Mouse (Mus musculus) forebrain, embryonic 10.5 days (tissue): ENCODE results near the gene Ccdc162. TPM values are rescaled to one million over a fixed set of nuclear protein-coding genes. Genes with fewer than 3 reads are reported as not detected.
A peak's percentile ranks its signal among the peaks of the same experiment; 100 is the strongest.
"Not testable (repeated sequence)": the region's sequence is repeated elsewhere in the genome, so short reads cannot be mapped to it uniquely, and the experiment has no call there.

Experiments
- DNase-seq: peaks from one replicate; pipeline ENCODE4 v3.0.0-alpha.2; 2017; ENCODE audit warnings: low spot score; ENCODE audit errors: extremely low spot score
- H3K27ac ChIP-seq: fragments of 300-500 bp; sonication (generic); 2 replicates; pipeline ENCODE4 v1.5.1; 2016; ENCODE audit warnings: mild to moderate bottlenecking
- H3K27me3 ChIP-seq: fragments of 300-500 bp; sonication (generic); 2 replicates; pipeline ENCODE4 v1.6.1; 2016; ENCODE audit warnings: mild to moderate bottlenecking; ENCODE audit not compliant: poor library complexity, severe bottlenecking
- H3K36me3 ChIP-seq: fragments of 300-500 bp; sonication (generic); replicated peaks from 2 replicates; pipeline ENCODE4 v1.6.1; 2016; ENCODE audit warnings: mild to moderate bottlenecking, moderate library complexity
- H3K4me1 ChIP-seq: fragments of 300-500 bp; sonication (generic); 2 replicates; pipeline ENCODE4 v1.6.1; 2016
- H3K4me3 ChIP-seq: fragments of 300-500 bp; sonication (generic); 2 replicates; pipeline ENCODE4 v1.5.1; 2016; ENCODE audit warnings: mild to moderate bottlenecking, moderate library complexity
- H3K9me3 ChIP-seq: fragments of 300-500 bp; sonication (generic); 2 replicates; pipeline ENCODE4 v1.6.1; 2016; ENCODE audit warnings: mild to moderate bottlenecking, moderate library complexity
- WGBS: fragments of 180-500 bp; shearing (Covaris S2); methylation state at CpG from one replicate; pipeline ENCODE4 v1.1.7; 2016; 5-methylcytosine and 5-hydroxymethylcytosine counted together
- microRNA-seq: library from miRNA; unstranded; fragments of <30 nt; microRNA quantifications from one replicate; pipeline ENCODE4, GENCODE M21; 2017
- polyA plus RNA-seq: library from polyadenylated mRNA; unstranded; fragments of >200 nt; fragmentation: Nextera tagmentation; extraction: Ambion mirVana; gene quantifications from 2 replicates; pipeline ENCODE4 v1.2.1, GENCODE M21; 2016

Ccdc162 gene
- polyA plus RNA-seq, 1 experiment from 2014 or later = 0.68 TPM

DNA sequence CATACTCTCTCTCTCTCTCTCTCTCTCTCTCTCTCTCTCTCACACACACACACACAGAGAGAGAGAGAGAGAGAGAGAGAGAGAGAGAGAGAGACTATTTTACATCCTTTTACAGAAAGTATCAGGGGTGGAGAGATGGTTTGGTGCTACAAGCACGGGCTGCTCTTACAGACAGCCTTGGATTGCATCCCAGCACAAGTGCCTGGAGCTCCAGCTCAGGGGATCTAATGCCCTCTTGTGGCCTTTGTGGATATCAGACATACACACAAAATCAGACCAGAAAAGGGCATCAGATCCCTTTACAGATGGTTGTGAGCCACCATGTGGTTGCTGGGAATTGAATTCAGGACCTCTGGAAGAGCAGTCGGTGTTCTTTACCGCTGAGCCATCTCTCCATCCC, 211.0 kb downstream of the Ccdc162 start:
- not testable (repeated sequence) for H3K36me3 ChIP-seq, H3K4me3 ChIP-seq, H3K27ac ChIP-seq, H3K27me3 ChIP-seq, H3K9me3 ChIP-seq, H3K4me1 ChIP-seq
- DNase-seq = peak; percentile 56
- 3% methylated on average over 3 of the region's 3 CpGs for WGBS

DNA sequence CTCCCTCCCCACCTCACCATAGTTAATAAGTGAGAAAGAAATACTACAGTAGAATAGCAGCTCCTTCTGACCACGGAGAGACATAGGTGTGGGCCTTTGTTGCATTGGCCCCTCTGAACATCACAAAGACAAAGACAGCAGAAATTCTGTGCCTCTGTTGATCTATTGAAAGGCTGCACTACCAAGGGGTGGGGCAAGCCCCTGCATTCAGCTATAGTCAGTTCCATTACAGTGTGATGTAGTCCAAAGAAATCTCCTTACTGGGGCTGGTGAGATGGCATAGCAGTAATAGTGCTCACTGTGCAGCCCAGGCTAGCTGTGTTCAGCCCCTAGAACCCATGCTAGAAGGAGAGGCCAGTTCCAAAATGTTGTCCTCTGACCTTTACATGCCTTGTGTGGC, 211.4 kb downstream of the Ccdc162 start:
- Histone ChIP-seq H3K4me1 (no peaks in the 10 kb centered on the region), H3K27me3 (no peaks in the 10 kb centered on the region), H3K4me3 (no peak overlapping the region), H3K9me3 (no peaks in the 10 kb centered on the region), H3K36me3 (no peaks in the 10 kb centered on the region), H3K27ac (no peak overlapping the region)
- no peak for DNase-seq
- WGBS = 100% methylated on average over 1 of the region's 1 CpGs

DNA sequence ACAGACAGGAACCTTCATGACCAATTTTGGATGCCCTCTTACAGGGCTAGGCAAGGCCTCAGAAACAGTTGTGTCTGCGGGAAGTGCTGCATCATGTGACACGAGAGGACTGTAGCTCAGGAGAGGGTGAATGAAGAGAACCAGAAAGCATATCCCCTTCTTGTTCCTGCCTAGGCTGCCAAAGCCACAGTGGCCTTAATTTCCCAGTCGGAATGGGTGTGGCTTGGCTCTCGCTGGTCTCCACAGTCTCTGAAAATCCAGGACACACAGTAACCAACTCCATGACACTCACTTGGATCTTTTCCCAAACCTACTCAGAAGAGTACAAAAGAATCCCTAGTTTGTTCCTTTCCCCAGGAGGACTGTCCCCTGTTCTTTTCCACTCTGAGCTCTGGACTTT, 215.5 kb downstream of the Ccdc162 start:
- Histone ChIP-seq H3K36me3 (no peaks in the 10 kb centered on the region), H3K27ac (no peak overlapping the region), H3K4me3 (no peak overlapping the region), H3K27me3 (no peaks in the 10 kb centered on the region), H3K4me1 (no peaks in the 10 kb centered on the region), H3K9me3 (no peaks in the 10 kb centered on the region)
- no peak for DNase-seq
- WGBS = 69% methylated on average over 4 of the region's 4 CpGs

DNA sequence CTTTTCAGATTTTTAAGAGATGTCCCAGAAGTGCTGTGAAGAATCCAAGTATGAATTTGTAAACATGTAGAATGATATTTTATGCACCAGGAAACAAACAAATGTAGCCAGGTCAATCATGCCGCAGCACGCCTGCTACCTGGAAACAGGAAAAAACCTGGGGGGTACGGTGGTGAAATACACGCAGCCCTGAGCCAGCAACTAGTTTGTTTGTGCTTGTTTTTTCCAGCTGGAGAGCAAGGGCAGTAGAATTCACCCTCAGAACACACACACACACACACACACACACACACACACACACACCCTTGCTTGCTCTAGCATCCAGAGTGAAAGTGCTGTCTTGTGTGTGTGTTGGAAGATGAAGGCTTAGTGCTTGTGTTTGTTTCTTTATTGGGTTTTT, 225.3 kb downstream of the Ccdc162 start:
- Histone ChIP-seq H3K4me1 (peaks cover 46% of the 10 kb centered on the region), H3K4me3 (peak overlapping the region; percentile 73), H3K9me3 (no peaks in the 10 kb centered on the region), H3K27me3 (no peaks in the 10 kb centered on the region), H3K27ac (no peak overlapping the region), H3K36me3 (peaks cover 28% of the 10 kb centered on the region)
- no peak for DNase-seq
- 68% methylated on average over 4 of the region's 4 CpGs for WGBS

DNA sequence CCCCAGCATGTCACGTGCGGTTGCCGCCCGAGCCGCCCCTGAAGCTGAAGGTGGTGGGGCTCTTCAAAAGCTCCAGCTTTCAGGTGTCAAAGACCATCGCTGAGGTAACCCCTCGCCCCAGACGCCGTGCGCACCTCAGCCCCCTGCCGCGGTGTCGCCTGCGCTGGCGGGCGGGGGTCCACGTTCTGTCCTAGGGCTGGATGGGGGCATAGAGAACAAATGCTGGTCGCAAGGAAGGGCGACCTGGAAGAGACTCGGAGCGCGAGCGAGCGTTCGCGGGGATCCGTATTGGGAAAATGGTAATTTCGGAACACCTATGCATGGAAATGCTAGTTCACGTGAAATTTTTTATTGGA, 225.9 kb downstream of the Ccdc162 start:
- no peak for DNase-seq
- Histone ChIP-seq H3K4me3 (peak overlapping the region; percentile 73), H3K36me3 (peaks cover 34% of the 10 kb centered on the region), H3K4me1 (peaks cover 46% of the 10 kb centered on the region), H3K27me3 (no peaks in the 10 kb centered on the region), H3K27ac (peak overlapping the region; percentile 92), H3K9me3 (no peaks in the 10 kb centered on the region)
- under 1% methylated on average over 29 of the region's 29 CpGs for WGBS

DNA sequence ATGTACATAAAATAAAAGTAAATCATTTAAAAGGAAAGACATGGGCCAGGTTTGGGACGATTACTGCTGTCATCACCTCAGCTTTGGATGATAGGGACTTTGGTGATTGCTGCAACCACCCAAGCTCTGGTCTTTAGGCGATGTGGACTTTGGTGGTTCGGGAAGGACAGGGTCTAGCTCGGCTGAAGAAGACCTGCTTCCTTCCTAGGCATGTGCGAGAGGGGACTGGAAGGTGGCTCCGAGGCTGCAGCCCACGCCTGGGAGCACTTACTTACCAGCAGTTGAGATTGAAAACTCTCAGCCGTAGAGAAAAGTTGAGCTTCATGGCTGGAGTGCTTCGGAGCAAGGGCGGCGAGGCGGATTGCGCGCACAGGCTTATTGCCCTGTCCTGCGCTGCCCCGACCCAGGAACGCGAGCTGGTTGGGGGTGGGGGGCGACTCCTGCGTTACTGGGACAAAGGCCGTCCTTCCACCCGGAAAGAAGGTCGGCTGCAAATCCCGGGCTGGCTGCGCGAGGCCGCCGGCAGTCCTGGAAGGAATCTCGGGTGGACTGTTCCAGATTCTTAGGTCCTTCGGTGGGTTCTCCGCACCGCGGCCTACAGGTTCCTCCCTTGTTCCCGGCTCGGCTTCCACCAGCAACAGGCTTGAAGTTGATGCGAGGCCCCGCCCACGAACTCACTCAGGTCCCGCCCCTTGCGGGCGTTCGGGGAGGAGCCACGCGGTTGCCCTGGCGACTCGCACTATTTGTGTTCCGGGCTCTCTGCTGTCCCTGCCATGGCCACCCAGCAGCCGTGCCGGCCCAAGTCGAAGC, 226.5 kb downstream of the Ccdc162 start, which contains the start of the genes Smpd2 and Ppil6:
TSS of gene Smpd2 (minus strand) at position 662 of the 810 bp plus-strand sequence.
TSS of gene Ppil6 (plus strand) at position 732 of the 810 bp plus-strand sequence.
- peaks cover 46% of the 10 kb centered on the region for H3K4me1 ChIP-seq
- peak; percentile 98 for DNase-seq
- peak within 1 kb of the TSS; percentile 92 for H3K27ac ChIP-seq
- H3K27me3 ChIP-seq = no peaks in the 10 kb centered on the region
- H3K4me3 ChIP-seq = peak within 1 kb of the TSS; percentile 73
- H3K36me3 ChIP-seq = peaks cover 40% of the 10 kb centered on the region
- no peaks in the 10 kb centered on the region for H3K9me3 ChIP-seq
- WGBS = under 1% methylated on average over 50 of the region's 50 CpGs

DNA sequence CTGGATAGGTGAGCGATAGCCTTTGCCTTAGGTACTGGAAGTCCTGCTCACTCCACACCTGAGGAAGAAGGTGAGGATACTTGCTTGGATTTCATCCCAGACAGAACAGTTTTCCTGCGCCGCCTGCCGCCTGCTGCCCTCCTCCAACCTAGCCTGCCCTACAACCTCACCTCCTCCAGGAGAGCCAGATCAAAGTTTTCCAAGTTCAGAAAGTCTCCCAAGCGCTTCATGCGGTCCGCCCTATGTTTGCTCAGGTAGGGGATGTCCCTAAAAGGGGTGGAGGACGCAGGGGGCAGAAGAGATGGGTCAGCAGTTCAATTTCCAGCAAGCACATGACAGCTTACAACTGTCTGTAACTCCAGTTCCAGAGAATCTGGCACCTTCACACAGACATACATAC, 227.1 kb downstream of the Ccdc162 start:
- peak overlapping the region; percentile 92 for H3K27ac ChIP-seq
- 46% methylated on average over 8 of the region's 8 CpGs for WGBS
- H3K36me3 ChIP-seq = peaks cover 46% of the 10 kb centered on the region
- H3K4me1 ChIP-seq = peaks cover 46% of the 10 kb centered on the region
- no peak for DNase-seq
- peak overlapping the region; percentile 73 for H3K4me3 ChIP-seq
- no peaks in the 10 kb centered on the region for H3K9me3 ChIP-seq
- no peaks in the 10 kb centered on the region for H3K27me3 ChIP-seq

DNA sequence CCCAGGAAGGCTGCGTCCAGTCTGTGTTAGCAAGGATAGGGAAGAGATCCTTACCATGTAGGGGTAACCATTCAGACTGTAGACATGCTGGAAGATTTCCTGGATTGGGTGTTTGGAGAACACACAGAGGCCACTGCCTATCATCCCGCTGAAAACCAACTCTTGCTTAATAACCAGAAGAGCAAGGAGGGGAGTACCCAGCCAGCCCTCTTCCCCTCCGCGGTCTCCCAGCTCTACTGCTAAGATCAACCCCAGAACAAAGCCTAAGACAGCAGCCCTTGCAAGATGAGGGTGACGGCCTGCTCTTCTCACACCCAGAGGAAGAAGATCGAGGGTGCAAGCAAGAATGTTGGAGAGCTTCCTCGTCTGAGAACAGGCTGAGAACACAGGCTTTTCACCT, 227.6 kb downstream of the Ccdc162 start:
- H3K4me3 ChIP-seq = peak overlapping the region; percentile 73
- H3K9me3 ChIP-seq = no peaks in the 10 kb centered on the region
- H3K27me3 ChIP-seq = no peaks in the 10 kb centered on the region
- no peak for DNase-seq
- H3K27ac ChIP-seq = peak overlapping the region; percentile 92; the same call in 1 of the 2 replicates
- peaks cover 50% of the 10 kb centered on the region for H3K36me3 ChIP-seq
- H3K4me1 ChIP-seq = peaks cover 46% of the 10 kb centered on the region
- WGBS = 66% methylated on average over 7 of the region's 7 CpGs

Small RNA genes within 50 kb of the gene (microRNA-seq; reads per million reads assigned to microRNA genes)
- not detected for gene Mir3473b

Other genes starting within 250 kb of the Ccdc162 start
- 48.3 and 50.0 TPM in 2 replicates for gene Mical1, start 240.3 kb downstream of the Ccdc162 start, polyA plus RNA-seq
- gene Smpd2, start 226.3 kb downstream of the Ccdc162 start, polyA plus RNA-seq = 64.7 and 65.6 TPM in 2 replicates
- 0.71 and 1.8 TPM in 2 replicates for gene Ppil6, start 226.2 kb downstream of the Ccdc162 start, polyA plus RNA-seq
- gene Cd164, start 197.2 kb downstream of the Ccdc162 start, polyA plus RNA-seq = 125 and 129 TPM in 2 replicates
- gene Cep57l1, start 93.2 kb upstream of the Ccdc162 start, polyA plus RNA-seq = 26.4 and 27.2 TPM in 2 replicates
- 16.0 and 18.4 TPM in 2 replicates for gene Sesn1, start 93.3 kb upstream of the Ccdc162 start, polyA plus RNA-seq